In the genomic region with DNA sequence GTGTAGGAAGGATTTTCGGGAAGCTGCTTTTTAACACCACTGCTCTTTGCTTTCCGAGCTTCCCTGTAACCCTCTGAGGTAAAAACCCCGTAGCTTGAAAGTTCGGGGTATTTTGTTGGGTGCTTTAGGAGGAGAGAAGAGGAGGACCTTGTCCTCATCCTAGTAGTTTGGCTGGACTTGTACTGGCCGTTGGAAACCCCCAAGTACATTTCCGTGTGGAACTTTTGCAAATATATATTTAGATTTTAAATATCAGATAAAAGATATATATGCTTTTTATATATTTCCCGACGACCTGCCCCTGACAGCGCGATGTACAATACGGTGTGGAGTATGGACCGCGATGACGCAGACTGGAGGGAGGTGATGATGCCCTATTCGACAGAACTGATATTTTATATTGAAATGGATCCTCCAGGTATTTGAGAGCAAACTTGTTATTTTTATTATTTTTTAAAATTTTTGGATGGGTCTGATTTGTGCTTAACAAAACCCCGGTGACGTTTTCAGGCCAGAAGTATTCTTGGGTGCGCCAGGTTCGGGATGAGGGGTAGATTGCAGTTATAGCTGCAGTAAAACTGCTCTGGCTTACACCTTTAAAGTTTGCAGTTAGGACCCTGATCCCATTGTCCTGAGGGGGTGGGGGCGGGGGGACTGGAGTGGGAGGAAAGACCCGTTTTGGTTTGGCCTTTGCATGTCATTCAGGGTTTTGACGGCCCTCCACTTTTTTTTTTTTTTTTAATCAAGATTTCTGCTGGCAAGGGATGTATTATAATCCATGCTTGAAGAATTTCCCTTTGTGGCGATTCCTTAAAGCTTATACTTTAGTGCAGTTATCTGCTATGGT, we compare ENCODE assay signal across 8 mouse cellular contexts. TPM values are rescaled to one million over a fixed set of nuclear protein-coding genes. Genes with fewer than 3 reads are reported as not detected.
DNase-seq lines count a peak whose midpoint lies in the region; ATAC-seq and TF ChIP-seq lines count a peak whose summit lies in the region.

No protein-coding gene starts in this region.

- no peak for TF ChIP-seq CTCF in hindbrain, postnatal 0 days (IDR thresholded peaks at IDR 0.05; ENCODE audit: low read depth)

- H3K4me3 ChIP-seq in forebrain, embryonic 10.5 days = peak overlapping the region; percentile 76
- H3K4me3 ChIP-seq in hindbrain, postnatal 0 days (ENCODE audit: low read length) = peak overlapping the region; percentile 86
- H3K4me3 ChIP-seq in limb, embryonic 15.5 days = peak overlapping the region; percentile 71

- DNase-seq in right cerebral cortex, adult 18-20 months = peak; percentile 19
- DNase-seq in right cerebral cortex, postnatal 25 days = no peak
- DNase-seq in brain, adult 2 months (ENCODE audit: low read depth, low spot score) = peak; percentile 53
- DNase-seq in forebrain, embryonic 10.5 days (ENCODE audit: extremely low spot score, low spot score) = peak; percentile 62
- peak; percentile 44 for DNase-seq in hindbrain, postnatal 0 days (ENCODE audit: low spot score)
- peak; percentile 57 for DNase-seq in neural tube, embryonic 10.5 days (ENCODE audit: extremely low spot score, low spot score)
- DNase-seq in gastrocnemius, adult 8-10 months (ENCODE audit: low spot score in 2 of 2) = no peak

- H3K36me3 ChIP-seq in forebrain, embryonic 10.5 days (replicated peaks) = no peaks in the 10 kb centered on the region
- H3K36me3 ChIP-seq in hindbrain, postnatal 0 days (ENCODE audit: insufficient read depth, low read length) = no peaks in the 10 kb centered on the region
- no peaks in the 10 kb centered on the region for H3K36me3 ChIP-seq in limb, embryonic 15.5 days

- H3K4me2 ChIP-seq in hindbrain, postnatal 0 days (ENCODE audit: low read depth, low read length) = peak overlapping the region; percentile 68
- H3K4me2 ChIP-seq in limb, embryonic 15.5 days = peak overlapping the region; percentile 67

- H3K9me3 ChIP-seq in forebrain, embryonic 10.5 days = no peaks in the 10 kb centered on the region
- H3K9me3 ChIP-seq in hindbrain, postnatal 0 days (ENCODE audit: low read length) = no peaks in the 10 kb centered on the region
- H3K9me3 ChIP-seq in limb, embryonic 15.5 days = no peaks in the 10 kb centered on the region

- H3K27ac ChIP-seq in forebrain, embryonic 10.5 days = peak overlapping the region; percentile 99
- peak overlapping the region; percentile 99 for H3K27ac ChIP-seq in hindbrain, postnatal 0 days
- peak overlapping the region; percentile 94 for H3K27ac ChIP-seq in limb, embryonic 15.5 days

- no peaks in the 10 kb centered on the region for H3K27me3 ChIP-seq in forebrain, embryonic 10.5 days (ENCODE audit: poor library complexity, severe bottlenecking)
- no peaks in the 10 kb centered on the region for H3K27me3 ChIP-seq in hindbrain, postnatal 0 days (ENCODE audit: insufficient read depth, low read length)
- H3K27me3 ChIP-seq in limb, embryonic 15.5 days = no peaks in the 10 kb centered on the region

- peak overlapping the region; percentile 83 for H3K9ac ChIP-seq in hindbrain, postnatal 0 days (replicated peaks; ENCODE audit: low read length)
- peak overlapping the region; percentile 44 for H3K9ac ChIP-seq in limb, embryonic 15.5 days

- under 1% methylated on average over 23 of the region's 23 CpGs for WGBS in forebrain, embryonic 10.5 days
- under 1% methylated on average over 23 of the region's 23 CpGs for WGBS in hindbrain, postnatal 0 days
- WGBS in limb, embryonic 15.5 days = under 1% methylated on average over 23 of the region's 23 CpGs

- ATAC-seq in hindbrain, postnatal 0 days = no peak
- ATAC-seq in limb, embryonic 15.5 days (ENCODE audit: insufficient number of reproducible peaks, low FRiP score, low TSS enrichment, low read depth) = no peak

- H3K4me1 ChIP-seq in forebrain, embryonic 10.5 days = peaks cover 27% of the 10 kb centered on the region
- no peaks in the 10 kb centered on the region; the same call in 1 of the 2 replicates for H3K4me1 ChIP-seq in hindbrain, postnatal 0 days (ENCODE audit: insufficient read depth, low read length)
- 0 out of 2 replicates have a peak, but pooled peaks cover 5% of the 10 kb centered on the region for H3K4me1 ChIP-seq in limb, embryonic 15.5 days

RNA-seq across cellular contexts. Expression of gene Pik3r3, which starts 0.8 kb away (rescaled TPM):
- 39.1 and 42.6 TPM in 2 replicates for polyA plus RNA-seq in forebrain, embryonic 10.5 days (2016; fragmentation: Nextera tagmentation; extraction: Ambion mirVana)
- total RNA-seq in hindbrain, postnatal 0 days (2014; rRNA removed) = 37.8 and 44.4 TPM in 2 replicates
- 37.7 and 39.8 TPM in 2 replicates for polyA plus RNA-seq in hindbrain, postnatal 0 days (2015; fragmentation: Nextera tagmentation; extraction: Ambion mirVana)
- 10.2 and 11.8 TPM in 2 replicates for polyA plus RNA-seq in limb, embryonic 15.5 days (2015; fragmentation: Nextera tagmentation; extraction: Ambion mirVana)
- total RNA-seq in gastrocnemius, adult 8-10 months (2022) = 1 to 10 TPM; 3.7 to 8.2 (median 5.5) TPM

RNA-seq across cellular contexts. Expression of gene Gm49337, which starts 49.0 kb away (rescaled TPM):
- not detected in 2 replicates for polyA plus RNA-seq in forebrain, embryonic 10.5 days (2016; fragmentation: Nextera tagmentation; extraction: Ambion mirVana)
- not detected in 2 replicates for total RNA-seq in hindbrain, postnatal 0 days (2014; rRNA removed)
- not detected in 2 replicates for polyA plus RNA-seq in hindbrain, postnatal 0 days (2015; fragmentation: Nextera tagmentation; extraction: Ambion mirVana)
- polyA plus RNA-seq in limb, embryonic 15.5 days (2015; fragmentation: Nextera tagmentation; extraction: Ambion mirVana) = not detected in 2 replicates
- total RNA-seq in gastrocnemius, adult 8-10 months (2022) = 1 to 10 TPM in 1 of 4 experiments, under 1 TPM in 1, not detected in 2; 0.32 to 1.4 TPM

RNA-seq across cellular contexts. Expression of gene 1700042G07Rik, which starts 49.0 kb away (rescaled TPM):
- not detected in 2 replicates for polyA plus RNA-seq in forebrain, embryonic 10.5 days (2016; fragmentation: Nextera tagmentation; extraction: Ambion mirVana)
- total RNA-seq in hindbrain, postnatal 0 days (2014; rRNA removed) = not detected in 2 replicates
- not detected in 2 replicates for polyA plus RNA-seq in hindbrain, postnatal 0 days (2015; fragmentation: Nextera tagmentation; extraction: Ambion mirVana)
- not detected in 2 replicates for polyA plus RNA-seq in limb, embryonic 15.5 days (2015; fragmentation: Nextera tagmentation; extraction: Ambion mirVana)
- not detected for total RNA-seq in gastrocnemius, adult 8-10 months (2022)

RNA-seq across cellular contexts. Expression of gene Tspan1, which starts 54.8 kb away (rescaled TPM):
- not detected in 2 replicates for polyA plus RNA-seq in forebrain, embryonic 10.5 days (2016; fragmentation: Nextera tagmentation; extraction: Ambion mirVana)
- total RNA-seq in hindbrain, postnatal 0 days (2014; rRNA removed) = 0.16 and 0.40 TPM in 2 replicates
- polyA plus RNA-seq in hindbrain, postnatal 0 days (2015; fragmentation: Nextera tagmentation; extraction: Ambion mirVana) = 0.21 and 0.34 TPM in 2 replicates
- 0.12 TPM in 1 of 2 replicates, not detected in the other for polyA plus RNA-seq in limb, embryonic 15.5 days (2015; fragmentation: Nextera tagmentation; extraction: Ambion mirVana)
- total RNA-seq in gastrocnemius, adult 8-10 months (2022) = not detected

Comparison
In these comparisons a context has a peak if more than half of its experiments do, and no peak if none do; other contexts are left out.
1. DNase-seq: peak in right cerebral cortex, adult 18-20 months (single experiment), brain, adult 2 months (single experiment), forebrain, embryonic 10.5 days (single experiment), hindbrain, postnatal 0 days (single experiment) and neural tube, embryonic 10.5 days (single experiment); none in right cerebral cortex, postnatal 25 days (single experiment) and gastrocnemius, adult 8-10 months (0 of 2).
2. Peak in every context shown above with its lines, with median percentiles within 50 percentile points of each other: H3K27ac ChIP-seq and H3K4me3 ChIP-seq.